Mouse (Mus musculus) E14TG2a.4 (cell line): ENCODE results near the gene Sbno2.

ENCODE experiments used
- CTCF ChIP-seq: conservative IDR thresholded peaks from 2 replicates; pipeline ENCODE4 v1.5.1; 2014; ENCODE audit warnings: low read length
- NANOG ChIP-seq: IDR thresholded peaks from 2 replicates; pipeline ENCODE4 v1.6.1; 2014; ENCODE audit warnings: borderline replicate concordance, low read length, mixed read lengths
- POU5F1 ChIP-seq: IDR thresholded peaks from 2 replicates; pipeline ENCODE4 v1.6.1; 2014; ENCODE audit warnings: low read length, borderline replicate concordance

DNA sequence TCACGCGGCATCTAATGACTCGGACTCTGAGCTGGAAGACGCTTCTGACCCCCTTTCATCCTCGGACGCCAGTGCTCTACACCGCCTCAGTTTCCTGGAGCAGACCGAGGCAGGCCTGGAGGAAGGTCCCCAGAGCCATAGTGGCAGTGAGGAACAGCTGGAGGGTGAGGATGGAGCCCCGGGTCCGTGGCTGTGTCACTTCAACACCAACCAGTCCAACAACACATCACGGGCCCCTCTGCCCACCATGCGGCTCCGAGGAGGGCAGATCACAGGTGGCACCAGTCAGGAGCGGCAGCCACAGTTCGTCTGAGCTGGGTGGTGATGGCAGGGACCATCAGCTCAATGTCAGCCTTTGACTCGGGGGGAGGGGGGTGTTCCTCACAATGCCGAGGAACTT is 74.6 kb downstream of the Sbno2 start:
- no peak for TF ChIP-seq CTCF
- TF ChIP-seq NANOG: no peak
- TF ChIP-seq POU5F1: no peak
